Mouse (Mus musculus) ES-E14 (cell line): Measurements from ENCODE around the gene Rcan2. TPM values are rescaled to one million over a fixed set of nuclear protein-coding genes. Genes with fewer than 3 reads are reported as not detected.

Experiments
- DNase-seq: peaks from one replicate; pipeline ENCODE4 v3.0.0-alpha.2; 2013; ENCODE audit warnings: low read depth, low spot score
- H3K27ac ChIP-seq: 2 replicates; pipeline ENCODE4 v1.5.1; 2012; ENCODE audit warnings: low read depth, mild to moderate bottlenecking, low read length, moderate library complexity, mixed read lengths; ENCODE audit not compliant: poor library complexity, insufficient read depth, severe bottlenecking
- H3K36me3 ChIP-seq: 2 replicates; pipeline ENCODE4 v1.6.1; 2012; ENCODE audit warnings: mild to moderate bottlenecking, low read length, moderate library complexity, mixed read lengths; ENCODE audit not compliant: control insufficient read depth, poor library complexity, insufficient read depth, severe bottlenecking
- H3K4me1 ChIP-seq, 2 experiments: fragments of 150-350 bp in 1 of 2; sonication (generic) in 1 of 2; 2 replicates each; pipeline ENCODE4 v1.6.1; 2012; ENCODE audit warnings: low read length in 2 of 2, mild to moderate bottlenecking in 1 of 2, mixed read lengths in 1 of 2; ENCODE audit not compliant: control insufficient read depth in 2 of 2, insufficient read depth in 2 of 2, poor library complexity in 1 of 2
- H3K4me3 ChIP-seq, 2 experiments: fragments of 150-350 bp in 1 of 2; sonication (generic) in 1 of 2; 2 replicates each; pipeline ENCODE4 v1.5.1; 2012; ENCODE audit warnings: low read length in 2 of 2, low read depth in 1 of 2, mild to moderate bottlenecking in 1 of 2, mixed read lengths in 1 of 2; ENCODE audit not compliant: insufficient read depth in 1 of 2, poor library complexity in 1 of 2, severe bottlenecking in 1 of 2
- H3K9ac ChIP-seq: 2 replicates; pipeline ENCODE4 v1.6.1; 2012; ENCODE audit warnings: low read depth, mild to moderate bottlenecking, low read length, mixed read lengths; ENCODE audit not compliant: poor library complexity, insufficient read depth, severe bottlenecking
- H3K9me3 ChIP-seq: fragments of 150-350 bp; sonication (generic); 2 replicates; pipeline ENCODE4 v1.6.1; 2012; ENCODE audit warnings: low read depth, mild to moderate bottlenecking, low read length; ENCODE audit not compliant: control insufficient read depth, insufficient read depth
- CHD2 ChIP-seq: IDR thresholded peaks from 2 replicates; pipeline ENCODE4 v1.6.1; 2014; ENCODE audit warnings: mild to moderate bottlenecking, low read depth, low read length, inconsistent platforms
- HCFC1 ChIP-seq: IDR thresholded peaks from 2 replicates; pipeline ENCODE4 v1.6.1; 2012; ENCODE audit warnings: low read length, inconsistent platforms, borderline replicate concordance; ENCODE audit not compliant: insufficient read depth
- MAFK ChIP-seq: IDR thresholded peaks from 2 replicates; pipeline ENCODE4 v1.6.1; 2014; ENCODE audit warnings: mild to moderate bottlenecking, low read depth, low read length, inconsistent platforms; ENCODE audit not compliant: insufficient read depth
- ZC3H11A ChIP-seq: IDR thresholded peaks from 2 replicates; pipeline ENCODE4 v1.6.1; 2012; ENCODE audit warnings: low read depth, mild to moderate bottlenecking, inconsistent platforms, low read length, borderline replicate concordance
- ZNF384 ChIP-seq: IDR thresholded peaks from 2 replicates; pipeline ENCODE4 v1.6.1; 2012; ENCODE audit warnings: low read depth, low read length, inconsistent platforms
- in situ Hi-C, 2 experiments: fragments of 600-800 bp; cut with MboI; formaldehyde crosslinking; loops; one replicate each; pipeline ENCODE4 v1.15.1; 2025; ENCODE audit warnings: low sequenced_read_pairs in 2 of 2, inconsistent platforms in 1 of 2; ENCODE audit not compliant: unreplicated experiment in 2 of 2
- total RNA-seq: library from RNA; depleted of rRNA; stranded (reverse); fragments of 300-350 nt; gene quantifications from 2 replicates; pipeline ENCODE4 v1.2.3, GENCODE M21; 2012

The Rcan2 gene
- total RNA-seq, 1 experiment: 0.40 TPM

- DNase-seq: no peak
- no peaks in the 10 kb centered on the region for H3K4me1 ChIP-seq
- H3K9me3 ChIP-seq: no peaks in the 10 kb centered on the region
- TF ChIP-seq ZNF384 (no peak), ZC3H11A (no peak), CHD2 (no peak), MAFK (no peak), HCFC1 (no peak)
- no peak overlapping the region for H3K9ac ChIP-seq
- H3K4me3 ChIP-seq: no peak overlapping the region
- H3K36me3 ChIP-seq: no peaks in the 10 kb centered on the region
- in situ Hi-C loops: no loop called here
- H3K27ac ChIP-seq: no peak overlapping the region
Measured at GRCm38 (mm10) chr17:43811453-43811852, 10.3 kb downstream of the Rcan2 start.

- TF ChIP-seq HCFC1: no peak
- TF ChIP-seq ZC3H11A: no peak
- no peak for TF ChIP-seq MAFK
- no peak for TF ChIP-seq ZNF384
- no peak for TF ChIP-seq CHD2
- Histone ChIP-seq H3K9me3 (no peaks in the 10 kb centered on the region), H3K4me1 (peaks cover 2% of the 10 kb centered on the region in 2 experiments; a peak in 2 of 4 replicates), H3K4me3 (no peak overlapping the region), H3K36me3 (no peaks in the 10 kb centered on the region), H3K9ac (no peak overlapping the region), H3K27ac (no peak overlapping the region)
- in situ Hi-C loops: no loop called here
- no peak for DNase-seq
Measured at GRCm38 (mm10) chr17:43815376-43815775, 14.2 kb downstream of the Rcan2 start.

GRCm38 (mm10) chr17:43816480-43816879 is 15.3 kb downstream of the Rcan2 start:
- no peak overlapping the region for H3K27ac ChIP-seq
- TF ChIP-seq CHD2 (no peak), ZNF384 (no peak), ZC3H11A (no peak), HCFC1 (no peak), MAFK (no peak)

GRCm38 (mm10) chr17:43817171-43817570 is 16.0 kb downstream of the Rcan2 start:
- in situ Hi-C loops: no loop called here
- TF ChIP-seq HCFC1 (no peak), ZNF384 (no peak), MAFK (no peak), CHD2 (no peak), ZC3H11A (no peak)
- Histone ChIP-seq H3K9me3 (no peaks in the 10 kb centered on the region), H3K27ac (peak overlapping the region; percentile 66; the same call in 1 of the 2 replicates), H3K9ac (peak overlapping the region; percentile 41; the same call in 1 of the 2 replicates), H3K4me1 (peaks cover 2% of the 10 kb centered on the region in 2 experiments; a peak in 2 of 4 replicates), H3K36me3 (no peaks in the 10 kb centered on the region), H3K4me3 (peak overlapping the region in 1 of 2 experiments; percentile 40; a peak in 1 of 4 replicates)
- DNase-seq: peak; percentile 25

More at GRCm38 (mm10) chr17:43816480-43816879, 15.3 kb downstream of the Rcan2 start:
- Histone ChIP-seq H3K4me3 (peak overlapping the region in 1 of 2 experiments; percentile 55; a peak in 3 of 4 replicates), H3K36me3 (no peaks in the 10 kb centered on the region), H3K9ac (no peak overlapping the region), H3K9me3 (no peaks in the 10 kb centered on the region), H3K4me1 (peaks cover 2% of the 10 kb centered on the region in 2 experiments; a peak in 2 of 4 replicates)
- peak; percentile 58 for DNase-seq
- in situ Hi-C loops: no loop called here

GRCm38 (mm10) chr17:43818390-43818789 is 17.2 kb downstream of the Rcan2 start:
- TF ChIP-seq MAFK (no peak), ZNF384 (no peak), ZC3H11A (no peak), CHD2 (no peak), HCFC1 (no peak)
- Histone ChIP-seq H3K4me3 (no peak overlapping the region), H3K27ac (no peak overlapping the region), H3K9me3 (no peaks in the 10 kb centered on the region), H3K36me3 (no peaks in the 10 kb centered on the region), H3K4me1 (peaks cover 2% of the 10 kb centered on the region in 2 experiments; a peak in 2 of 4 replicates), H3K9ac (no peak overlapping the region)
- in situ Hi-C loops: no loop called here
- no peak for DNase-seq
